Mouse (Mus musculus) gastrocnemius, adult 18-20 months (tissue): ENCODE data around the gene Ganc. TPM values are rescaled to one million over a fixed set of nuclear protein-coding genes. Genes with fewer than 3 reads are reported as not detected.

Source experiments
- DNase-seq: peaks from one replicate; pipeline ENCODE4 v3.0.0; 2021; ENCODE audit warnings: low spot score
- total RNA-seq, 2 experiments: library from RNA; stranded (reverse); gene quantifications; 2 replicates each; pipeline ENCODE4 v1.2.3; 2021

The Ganc gene
- total RNA-seq, 2 experiments from 2014 or later, result 30.2 to 36.5 TPM

DNA sequence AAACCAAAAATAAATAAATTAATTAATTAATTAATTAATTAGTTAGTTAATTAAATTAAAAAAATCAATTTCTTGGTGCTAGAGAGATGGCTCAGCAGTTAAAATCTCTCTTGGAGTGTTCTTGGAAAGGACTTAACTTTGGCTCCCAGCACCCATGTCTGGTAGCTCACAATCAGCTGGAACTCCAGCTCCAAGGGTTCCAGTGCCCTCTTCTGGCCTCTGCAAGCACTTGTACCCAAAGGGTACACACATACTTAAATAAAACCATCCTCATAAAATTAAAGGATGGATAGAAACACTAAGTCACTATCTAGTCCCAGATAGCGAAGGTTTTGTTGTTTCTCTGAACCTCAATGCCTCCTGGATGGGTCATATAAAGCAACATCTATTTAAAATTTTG lies 43.6 kb downstream of the Ganc start:
- DNase-seq, result no peak

GRCm38 (mm10) chr2:120450724-120451123 lies 47.0 kb downstream of the Ganc start:
- DNase-seq, result no peak

GRCm38 (mm10) chr2:120452600-120452999 lies 48.9 kb downstream of the Ganc start:
- DNase-seq, result no peak

GRCm38 (mm10) chr2:120454987-120455386 lies 51.3 kb downstream of the Ganc start:
- no peak for DNase-seq

GRCm38 (mm10) chr2:120455719-120456118 lies 52.0 kb downstream of the Ganc start, which contains the start of gene Capn3:
TSS of gene Capn3 (plus strand) at chr2:120456019.
- no peak for DNase-seq

GRCm38 (mm10) chr2:120460216-120460615 lies 56.5 kb downstream of the Ganc start:
- DNase-seq, result peak; percentile 44

GRCm38 (mm10) chr2:120463328-120463727 lies 59.6 kb downstream of the Ganc start:
- DNase-seq, result no peak

DNA sequence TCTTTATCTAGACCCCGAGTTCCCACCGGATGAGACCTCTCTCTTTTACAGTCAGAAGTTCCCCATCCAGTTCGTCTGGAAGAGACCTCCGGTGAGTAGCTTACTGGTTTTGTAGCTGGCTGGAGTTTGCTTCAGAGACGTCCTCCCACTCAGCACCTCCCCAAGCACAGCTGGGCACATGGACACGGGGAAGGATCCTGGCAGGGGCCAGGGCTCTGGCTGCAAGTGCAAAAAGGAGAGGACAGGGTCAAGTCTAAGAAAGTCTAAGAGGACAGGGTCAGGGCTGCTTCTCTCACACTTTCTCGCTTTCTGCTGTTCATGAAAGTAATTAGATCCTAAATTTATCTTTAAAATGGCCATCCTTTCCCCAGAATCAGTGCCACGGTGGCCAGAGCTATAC lies 60.4 kb downstream of the Ganc start:
- DNase-seq, result peak; percentile 74

GRCm38 (mm10) chr2:120464732-120465396 lies 61.2 kb downstream of the Ganc start:
- no peak for DNase-seq

DNA sequence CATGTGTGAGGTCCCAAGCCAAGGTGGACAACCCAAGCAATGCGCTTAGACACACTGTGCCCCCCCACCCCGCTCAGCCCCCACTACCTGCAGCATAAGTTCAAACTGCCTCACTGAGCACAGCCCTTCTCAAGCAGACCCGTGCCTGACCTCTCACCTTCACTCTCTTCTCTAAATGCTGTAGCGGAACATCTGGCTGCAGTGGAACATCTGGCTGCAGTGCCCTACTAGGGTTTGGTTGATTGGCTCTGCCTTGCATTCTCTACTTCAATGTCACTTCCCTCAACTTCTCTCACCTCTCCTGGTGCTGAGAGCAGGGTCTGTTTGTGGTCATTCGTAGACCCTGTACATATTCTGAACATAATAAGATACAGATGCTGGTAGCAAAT lies 61.7 kb downstream of the Ganc start:
- no peak for DNase-seq

DNA sequence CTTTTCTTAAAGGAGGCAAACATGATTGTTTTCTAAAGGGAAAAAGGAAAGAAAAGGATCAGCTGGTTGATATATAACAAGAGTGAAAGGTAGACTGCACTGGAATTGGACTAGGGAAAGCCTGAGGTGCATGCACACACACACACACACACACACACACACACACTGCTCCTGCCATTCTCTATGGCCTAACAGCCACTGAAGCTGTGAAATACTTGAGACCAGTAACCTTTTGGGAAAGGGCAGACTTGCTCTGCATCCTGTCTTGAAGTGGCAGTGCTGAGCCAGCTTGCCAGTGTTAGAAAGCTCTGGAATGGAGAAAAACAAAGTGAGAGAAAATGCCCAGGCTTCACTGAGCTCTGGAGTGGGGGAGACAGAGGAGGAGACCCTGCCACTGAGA lies 64.3 kb downstream of the Ganc start:
- no peak for DNase-seq

DNA sequence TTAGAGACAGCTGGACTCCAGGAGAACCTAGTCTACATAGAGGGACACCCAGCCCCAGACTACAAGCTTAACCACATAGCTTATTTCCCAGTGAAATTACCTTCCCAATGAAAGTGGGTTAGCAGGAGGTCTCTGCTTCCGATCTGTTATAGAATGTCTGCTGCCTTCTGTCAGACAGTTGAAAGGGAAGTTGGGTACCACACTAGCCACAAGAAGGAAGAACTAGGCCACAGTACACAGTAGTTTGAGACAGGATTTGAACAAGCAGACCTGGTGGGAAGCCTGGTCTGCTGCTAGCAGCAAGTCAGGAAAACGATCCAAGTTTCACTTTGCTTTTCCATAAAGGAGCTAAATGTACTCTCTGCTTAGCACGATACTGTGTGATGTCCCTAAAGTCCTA lies 65.5 kb downstream of the Ganc start:
- no peak for DNase-seq

DNA sequence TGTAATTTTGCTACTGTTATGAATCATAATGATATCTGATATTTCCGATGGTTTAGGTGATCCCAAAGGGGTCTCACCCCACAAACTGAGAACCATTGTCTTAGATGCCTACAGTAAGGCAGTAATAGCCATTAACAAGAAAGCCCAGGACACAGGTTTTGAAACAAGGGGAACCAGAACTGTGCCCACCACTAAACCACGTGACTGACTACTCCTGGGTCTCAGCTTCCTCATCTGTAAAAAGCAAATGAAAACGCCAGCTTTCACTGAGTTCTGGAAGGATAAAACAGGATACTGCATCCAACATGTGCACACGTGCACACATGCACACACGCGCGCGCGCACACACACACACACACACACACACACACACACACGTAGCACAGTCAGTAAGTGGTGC lies 66.0 kb downstream of the Ganc start:
- no peak for DNase-seq

DNA sequence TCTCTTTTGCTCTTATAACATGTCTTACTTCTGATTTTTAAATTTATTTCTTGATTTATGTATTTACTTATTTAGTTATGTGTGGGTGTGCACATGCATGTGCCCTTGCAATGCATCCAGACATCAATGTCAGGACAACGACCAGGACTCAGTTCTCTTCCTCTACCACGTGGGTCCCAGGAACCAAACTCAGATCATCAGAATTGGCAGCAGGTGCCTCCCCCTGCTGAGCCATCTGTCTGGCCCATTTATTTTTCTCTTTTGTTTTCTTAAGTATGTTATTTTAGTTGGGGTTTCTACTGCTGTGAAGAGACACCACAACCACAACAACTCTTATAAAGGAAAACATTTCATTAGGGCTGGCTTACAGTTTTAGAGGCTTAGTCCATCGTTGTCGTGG lies 67.2 kb downstream of the Ganc start:
- no peak for DNase-seq

GRCm38 (mm10) chr2:120476277-120477087 lies 72.8 kb downstream of the Ganc start:
- no peak for DNase-seq

DNA sequence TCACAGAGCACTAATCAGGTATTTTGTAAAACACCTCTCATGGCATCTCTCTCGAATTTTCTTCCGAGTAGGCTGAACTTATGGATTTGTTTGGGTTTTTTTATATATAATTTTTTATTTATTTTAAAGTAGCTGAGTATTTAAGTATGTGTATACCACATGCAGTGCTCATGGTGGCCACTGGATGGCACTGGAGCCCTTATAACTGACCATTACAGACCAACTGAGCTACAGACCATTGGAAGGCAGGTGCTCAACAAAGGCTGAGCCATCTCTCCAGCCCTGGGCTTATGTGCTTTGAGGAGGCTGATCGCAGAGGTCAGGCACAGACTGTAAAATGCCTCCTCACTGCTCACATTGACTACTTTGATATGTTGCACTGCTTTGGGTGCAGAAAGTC lies 74.9 kb downstream of the Ganc start:
- DNase-seq, result peak; percentile 62

- DNase-seq, result no peak
Measured at GRCm38 (mm10) chr2:120481921-120482320, 78.2 kb downstream of the Ganc start.

- peak; percentile 65 for DNase-seq
Measured at GRCm38 (mm10) chr2:120482506-120483389, 79.1 kb downstream of the Ganc start.

- no peak for DNase-seq
Measured at GRCm38 (mm10) chr2:120484241-120484640, 80.5 kb downstream of the Ganc start.

DNA sequence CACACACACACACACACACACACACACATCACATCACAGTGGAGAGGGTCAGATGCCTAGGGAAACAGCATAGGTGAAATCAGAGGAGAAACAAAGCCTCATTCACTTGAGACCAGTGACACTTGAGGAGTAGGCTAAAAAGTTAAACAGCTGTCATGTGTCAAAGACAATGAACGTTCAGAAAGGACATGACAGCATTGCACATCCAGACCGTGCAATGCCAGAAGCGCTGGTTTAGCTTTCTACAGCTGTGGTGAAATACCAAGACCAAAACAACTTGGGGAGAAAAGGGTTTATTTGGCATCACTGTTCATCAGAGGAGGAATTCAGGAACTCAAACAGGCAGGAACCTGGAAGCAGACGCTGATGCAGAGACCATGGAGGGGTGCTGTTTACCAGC lies 89.6 kb downstream of the Ganc start:
- DNase-seq, result no peak

DNA sequence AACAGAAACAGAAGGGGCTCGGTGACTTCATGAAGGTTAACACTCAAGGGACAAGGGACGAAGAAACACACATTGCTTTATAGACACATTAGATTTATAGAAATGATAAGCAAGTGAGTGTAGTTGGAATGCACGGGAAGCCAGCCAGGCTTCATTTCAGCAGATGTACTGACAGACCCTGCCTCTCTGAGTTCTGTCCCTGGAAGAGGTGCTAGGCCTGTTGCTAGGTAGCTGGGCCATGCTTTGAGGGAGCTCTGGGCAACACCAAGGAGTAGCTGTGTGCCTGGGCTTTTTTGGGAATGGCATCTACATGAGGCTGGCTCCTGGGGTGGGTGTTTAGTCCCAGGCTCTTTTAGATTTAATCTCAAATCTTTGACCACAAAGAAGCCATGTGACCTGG lies 92.8 kb downstream of the Ganc start:
- no peak for DNase-seq

DNA sequence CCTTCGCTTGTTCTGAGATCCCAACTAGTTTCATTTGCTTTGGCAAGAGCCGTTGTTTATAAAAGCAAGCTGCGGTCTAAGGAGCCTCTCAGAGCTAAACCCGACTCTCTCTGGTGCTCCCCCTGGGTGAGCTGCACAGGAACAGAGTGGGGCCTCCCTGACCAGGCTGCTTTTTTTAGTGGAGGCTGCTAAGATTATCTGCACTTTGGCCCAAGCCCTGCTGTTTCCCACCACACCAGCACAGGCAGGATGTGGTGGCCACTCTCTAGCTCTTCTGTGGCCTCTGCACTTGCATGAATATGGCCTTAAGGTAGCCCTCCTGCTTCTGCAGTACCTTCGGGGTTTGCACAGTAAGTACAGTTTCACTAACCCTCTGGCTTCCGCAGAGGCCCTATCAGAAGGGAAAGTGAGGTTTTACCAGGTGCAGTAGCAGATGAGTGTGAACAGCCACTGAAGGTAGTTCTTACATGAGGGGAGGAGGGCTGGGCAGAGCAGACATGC lies 96.3 kb downstream of the Ganc start:
- no peak for DNase-seq
